Mouse (Mus musculus) embryonic facial prominence, embryonic 15.5 days (tissue): ENCODE measurements around the gene Frmpd2. TPM values are rescaled to one million over a fixed set of nuclear protein-coding genes. Genes with fewer than 3 reads are reported as not detected.
"Not testable (repeated sequence)": the region's sequence is repeated elsewhere in the genome, so short reads cannot be mapped to it uniquely, and the experiment has no call there.

ENCODE experiments used
- ATAC-seq: fragments of 200-750 bp; cut with Nextera tagmentation; 2 replicates; pipeline ENCODE4 v1.8.0; 2017; ENCODE audit warnings: low read depth, moderate TSS enrichment; ENCODE audit not compliant: insufficient number of reproducible peaks, low FRiP score, low TSS enrichment
- H3K27ac ChIP-seq: fragments of 300-500 bp; sonication (generic); replicated peaks from 2 replicates; pipeline ENCODE4 v1.5.1; 2015; ENCODE audit warnings: mild to moderate bottlenecking, inconsistent platforms
- H3K27me3 ChIP-seq: fragments of 300-500 bp; sonication (generic); 2 replicates; pipeline ENCODE4 v1.6.1; 2015; ENCODE audit warnings: inconsistent platforms
- H3K36me3 ChIP-seq: fragments of 300-500 bp; sonication (generic); 2 replicates; pipeline ENCODE4 v1.6.1; 2015; ENCODE audit warnings: mild to moderate bottlenecking, inconsistent platforms
- H3K4me1 ChIP-seq: fragments of 300-500 bp; sonication (generic); 2 replicates; pipeline ENCODE4 v1.6.1; 2015; ENCODE audit warnings: inconsistent platforms
- H3K4me2 ChIP-seq: fragments of 300-500 bp; sonication (generic); replicated peaks from 2 replicates; pipeline ENCODE4 v1.6.1; 2015; ENCODE audit warnings: mild to moderate bottlenecking, inconsistent platforms
- H3K4me3 ChIP-seq: fragments of 300-500 bp; sonication (generic); replicated peaks from 2 replicates; pipeline ENCODE4 v1.5.1; 2015; ENCODE audit warnings: mild to moderate bottlenecking, inconsistent platforms
- H3K9ac ChIP-seq: fragments of 300-500 bp; sonication (generic); 2 replicates; pipeline ENCODE4 v1.6.1; 2015; ENCODE audit warnings: inconsistent platforms
- H3K9me3 ChIP-seq: fragments of 300-500 bp; sonication (generic); replicated peaks from 2 replicates; pipeline ENCODE4 v1.6.1; 2016; ENCODE audit warnings: inconsistent platforms
- WGBS: fragments of 180-500 bp; shearing (Covaris S2); methylation state at CpG from one replicate; pipeline ENCODE4 v1.1.7; 2015; 5-methylcytosine and 5-hydroxymethylcytosine counted together
- polyA plus RNA-seq: library from polyadenylated mRNA; unstranded; fragments of >200 nt; fragmentation: Nextera tagmentation; extraction: Ambion mirVana; gene quantifications from 2 replicates; pipeline ENCODE4 v1.2.1, GENCODE M21; 2015

Frmpd2 gene
- 0.50 and 1.1 TPM in 2 replicates for polyA plus RNA-seq

GRCm38 (mm10) chr14:33471331-33471730 lies at the start of gene Frmpd2:
Gene Frmpd2 (plus strand): TSS chr14:33471696.
- H3K36me3 ChIP-seq = no peaks in the 10 kb centered on the region
- 33% methylated on average over 3 of the region's 3 CpGs for WGBS
- H3K9me3 ChIP-seq = no peaks in the 10 kb centered on the region
- H3K4me3 ChIP-seq = no peak within 1 kb of the TSS
- H3K9ac ChIP-seq = no peak within 1 kb of the TSS
- H3K27me3 ChIP-seq = no peaks in the 10 kb centered on the region
- H3K27ac ChIP-seq = no peak within 1 kb of the TSS
- H3K4me1 ChIP-seq = peaks cover 8% of the 10 kb centered on the region; the same call in 1 of the 2 replicates
- no peak for ATAC-seq
- no peak within 1 kb of the TSS for H3K4me2 ChIP-seq

GRCm38 (mm10) chr14:33423003-33423402 lies 48.5 kb upstream of the Frmpd2 start:
- Histone ChIP-seq H3K9ac (no peak overlapping the region), H3K4me1 (no peaks in the 10 kb centered on the region), H3K27ac (no peak overlapping the region), H3K27me3 (no peaks in the 10 kb centered on the region), H3K4me3 (no peak overlapping the region), H3K9me3 (no peaks in the 10 kb centered on the region), H3K4me2 (no peak overlapping the region), H3K36me3 (no peaks in the 10 kb centered on the region)
- ATAC-seq = no peak
- WGBS = 79% methylated on average over 1 of the region's 1 CpGs

GRCm38 (mm10) chr14:33424124-33424523 lies 47.4 kb upstream of the Frmpd2 start:
- Histone ChIP-seq H3K27ac (no peak overlapping the region), H3K9ac (no peak overlapping the region)
- ATAC-seq = no peak

GRCm38 (mm10) chr14:33432485-33432884 lies 39.0 kb upstream of the Frmpd2 start:
- not testable (repeated sequence) for H3K27me3 ChIP-seq, H3K27ac ChIP-seq, ATAC-seq, H3K4me2 ChIP-seq, H3K4me1 ChIP-seq, H3K9ac ChIP-seq, H3K36me3 ChIP-seq, H3K9me3 ChIP-seq, H3K4me3 ChIP-seq
- 93% methylated on average over 4 of the region's 4 CpGs for WGBS

More at GRCm38 (mm10) chr14:33424124-33424523, 47.4 kb upstream of the Frmpd2 start:
- no peaks in the 10 kb centered on the region for H3K9me3 ChIP-seq
- H3K4me2 ChIP-seq = no peak overlapping the region
- no peaks in the 10 kb centered on the region for H3K27me3 ChIP-seq
- H3K4me3 ChIP-seq = no peak overlapping the region
- H3K4me1 ChIP-seq = no peaks in the 10 kb centered on the region
- no peaks in the 10 kb centered on the region for H3K36me3 ChIP-seq

GRCm38 (mm10) chr14:33443780-33444179 lies 27.7 kb upstream of the Frmpd2 start:
- H3K4me3 ChIP-seq = no peak overlapping the region
- H3K4me2 ChIP-seq = no peak overlapping the region
- 71% methylated on average over 2 of the region's 2 CpGs for WGBS
- H3K27me3 ChIP-seq = no peaks in the 10 kb centered on the region
- peaks cover 8% of the 10 kb centered on the region; the same call in 1 of the 2 replicates for H3K4me1 ChIP-seq
- H3K27ac ChIP-seq = no peak overlapping the region
- no peaks in the 10 kb centered on the region for H3K36me3 ChIP-seq
- no peaks in the 10 kb centered on the region for H3K9me3 ChIP-seq
- no peak for ATAC-seq
- no peak overlapping the region for H3K9ac ChIP-seq

GRCm38 (mm10) chr14:33445962-33446361 lies 25.5 kb upstream of the Frmpd2 start:
- Histone ChIP-seq H3K4me2 (peak overlapping the region; percentile 58), H3K36me3 (no peaks in the 10 kb centered on the region), H3K4me3 (peak overlapping the region; percentile 89), H3K9me3 (no peaks in the 10 kb centered on the region), H3K27ac (no peak overlapping the region), H3K9ac (peak overlapping the region; percentile 85), H3K27me3 (no peaks in the 10 kb centered on the region), H3K4me1 (peaks cover 8% of the 10 kb centered on the region; the same call in 1 of the 2 replicates)
- no peak for ATAC-seq
- 26% methylated on average over 3 of the region's 3 CpGs for WGBS

GRCm38 (mm10) chr14:33446561-33447023 lies 24.9 kb upstream of the Frmpd2 start:
- peak overlapping the region; percentile 89 for H3K27ac ChIP-seq
- H3K4me3 ChIP-seq = peak overlapping the region; percentile 89
- no peaks in the 10 kb centered on the region for H3K9me3 ChIP-seq
- peak overlapping the region; percentile 85 for H3K9ac ChIP-seq
- no peaks in the 10 kb centered on the region for H3K27me3 ChIP-seq
- ATAC-seq = peak; percentile 75
- H3K4me2 ChIP-seq = peak overlapping the region; percentile 58
- WGBS = under 1% methylated on average over 71 of the region's 72 CpGs
- H3K4me1 ChIP-seq = peaks cover 8% of the 10 kb centered on the region; the same call in 1 of the 2 replicates
- H3K36me3 ChIP-seq = no peaks in the 10 kb centered on the region

- H3K27ac ChIP-seq = peak within 1 kb of the TSS; percentile 89
- H3K4me3 ChIP-seq = peak within 1 kb of the TSS; percentile 89
- H3K36me3 ChIP-seq = no peaks in the 10 kb centered on the region
- under 1% methylated on average over 70 of the region's 70 CpGs for WGBS
- H3K9me3 ChIP-seq = no peaks in the 10 kb centered on the region
- H3K4me1 ChIP-seq = peaks cover 8% of the 10 kb centered on the region; the same call in 1 of the 2 replicates
- peak; percentile 99 for ATAC-seq
- peak within 1 kb of the TSS; percentile 58 for H3K4me2 ChIP-seq
- H3K27me3 ChIP-seq = no peaks in the 10 kb centered on the region
- H3K9ac ChIP-seq = peak within 1 kb of the TSS; percentile 85
These were observed 24.4 kb upstream of the Frmpd2 start, which contains the start of gene Mapk8 for GRCm38 (mm10) chr14:33447027-33447569. Gene Mapk8 (minus strand): TSS chr14:33447158.

- Histone ChIP-seq H3K27ac (no peak overlapping the region), H3K27me3 (no peaks in the 10 kb centered on the region; the same call in 1 of the 2 replicates), H3K9me3 (no peaks in the 10 kb centered on the region), H3K4me3 (no peak overlapping the region), H3K36me3 (no peaks in the 10 kb centered on the region), H3K9ac (no peak overlapping the region), H3K4me2 (no peak overlapping the region), H3K4me1 (peaks cover 8% of the 10 kb centered on the region; the same call in 1 of the 2 replicates)
- ATAC-seq = no peak
- 70% methylated on average over 4 of the region's 4 CpGs for WGBS
These were observed 23.2 kb upstream of the Frmpd2 start for GRCm38 (mm10) chr14:33448276-33448675.

- Histone ChIP-seq H3K9ac (no peak overlapping the region), H3K27ac (no peak overlapping the region), H3K4me3 (no peak overlapping the region), H3K4me2 (no peak overlapping the region), H3K4me1 (0 out of 2 replicates have a peak, but pooled peaks cover 4% of the 10 kb centered on the region), H3K9me3 (no peaks in the 10 kb centered on the region), H3K36me3 (no peaks in the 10 kb centered on the region), H3K27me3 (no peaks in the 10 kb centered on the region; the same call in 1 of the 2 replicates)
- WGBS = 76% methylated on average over 2 of the region's 2 CpGs
- ATAC-seq = no peak
These were observed 22.1 kb upstream of the Frmpd2 start for GRCm38 (mm10) chr14:33449296-33449840.

- Histone ChIP-seq H3K9me3 (no peaks in the 10 kb centered on the region), H3K27ac (no peak overlapping the region), H3K4me2 (no peak overlapping the region)
These were observed 21.2 kb upstream of the Frmpd2 start for GRCm38 (mm10) chr14:33450331-33450730.

More at GRCm38 (mm10) chr14:33450331-33450730, 21.2 kb upstream of the Frmpd2 start:
- Histone ChIP-seq H3K9ac (no peak overlapping the region), H3K4me1 (0 out of 2 replicates have a peak, but pooled peaks cover 4% of the 10 kb centered on the region), H3K36me3 (no peaks in the 10 kb centered on the region), H3K27me3 (no peaks in the 10 kb centered on the region; the same call in 1 of the 2 replicates), H3K4me3 (no peak overlapping the region)
- ATAC-seq = no peak
